Mouse (Mus musculus) testis, adult 2 months (tissue): Measurements from ENCODE around the gene Klk1b26. TPM values are rescaled to one million over a fixed set of nuclear protein-coding genes. Genes with fewer than 3 reads are reported as not detected.
"Not testable (repeated sequence)": the region's sequence is repeated elsewhere in the genome, so short reads cannot be mapped to it uniquely, and the experiment has no call there.

Source experiments
- H3K27ac ChIP-seq: fragments of 200-500 bp; 2 replicates; pipeline ENCODE4 v1.5.1; 2012; ENCODE audit warnings: low read depth, low read length; ENCODE audit not compliant: control insufficient read depth, insufficient read depth
- H3K27me3 ChIP-seq: fragments of 200-500 bp; 2 replicates; pipeline ENCODE4 v1.6.1; 2012; ENCODE audit warnings: mild to moderate bottlenecking, low read length, moderate library complexity; ENCODE audit not compliant: control insufficient read depth, insufficient read depth
- H3K36me3 ChIP-seq: fragments of 200-500 bp; 2 replicates; pipeline ENCODE4 v1.6.1; 2012; ENCODE audit warnings: mild to moderate bottlenecking, low read length; ENCODE audit not compliant: control insufficient read depth, insufficient read depth
- H3K4me1 ChIP-seq: fragments of 200-500 bp; 2 replicates; pipeline ENCODE4 v1.6.1; 2012; ENCODE audit warnings: low read length; ENCODE audit not compliant: control insufficient read depth, insufficient read depth
- H3K4me3 ChIP-seq: fragments of 200-500 bp; 2 replicates; pipeline ENCODE4 v1.5.1; 2012; ENCODE audit warnings: low read depth, mild to moderate bottlenecking, low read length, moderate library complexity, mixed read lengths; ENCODE audit not compliant: control insufficient read depth
- CTCF ChIP-seq: fragments of 200-500 bp; IDR thresholded peaks from 2 replicates; pipeline ENCODE4 v1.5.1; 2012; ENCODE audit warnings: low read depth, mild to moderate bottlenecking, inconsistent platforms, low read length, moderate library complexity; ENCODE audit not compliant: control insufficient read depth, insufficient read depth, insufficient replicate concordance
- POLR2A ChIP-seq: fragments of 200-500 bp; IDR thresholded peaks from 2 replicates; pipeline ENCODE4 v1.6.1; 2012; ENCODE audit warnings: low read depth, mild to moderate bottlenecking, inconsistent platforms, low read length, moderate library complexity; ENCODE audit not compliant: control insufficient read depth
- polyA plus RNA-seq: library from polyadenylated mRNA; depleted of rRNA; stranded (reverse); fragments of >200 nt; gene quantifications from 2 replicates; pipeline ENCODE4 v1.2.3, GENCODE M21; 2012; rRNA removed

Klk1b26 gene
- 13.7 and 14.6 TPM in 2 replicates for polyA plus RNA-seq

DNA sequence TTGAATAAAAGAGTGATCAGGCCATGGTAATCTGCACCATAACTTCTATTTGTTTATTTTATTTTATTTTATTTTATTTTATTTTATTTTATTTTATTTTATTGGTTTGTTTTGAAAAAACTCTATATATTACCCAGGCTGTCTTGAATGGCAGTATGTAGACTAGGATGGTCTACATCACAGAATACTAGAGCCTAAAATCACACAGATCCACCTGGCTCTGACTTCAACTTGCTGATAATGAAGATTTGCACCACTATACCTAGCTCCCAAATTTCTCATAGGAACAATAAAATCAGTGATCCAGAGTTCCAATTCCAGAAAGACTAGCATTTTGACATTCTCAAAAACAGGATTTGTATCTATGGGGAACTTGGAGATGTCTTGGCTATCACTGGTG, at the start of gene Klk1b26:
Klk1b26 (plus strand) TSS at position 301 of the 400 bp plus-strand sequence.
- not testable (repeated sequence) for H3K4me1 ChIP-seq, H3K36me3 ChIP-seq, H3K27me3 ChIP-seq, H3K27ac ChIP-seq, H3K4me3 ChIP-seq

GRCm38 (mm10) chr7:43966451-43966850, 45.5 kb upstream of the Klk1b26 start, which contains the start of gene Klk1b1:
Klk1b1 (plus strand) TSS chr7:43966751.
- Histone ChIP-seq H3K4me3 (no peak within 1 kb of the TSS), H3K36me3 (no peaks in the 10 kb centered on the region), H3K27ac (no peak within 1 kb of the TSS), H3K27me3 (no peaks in the 10 kb centered on the region), H3K4me1 (no peaks in the 10 kb centered on the region)
- no peak for TF ChIP-seq POLR2A
- TF ChIP-seq CTCF, result no peak

DNA sequence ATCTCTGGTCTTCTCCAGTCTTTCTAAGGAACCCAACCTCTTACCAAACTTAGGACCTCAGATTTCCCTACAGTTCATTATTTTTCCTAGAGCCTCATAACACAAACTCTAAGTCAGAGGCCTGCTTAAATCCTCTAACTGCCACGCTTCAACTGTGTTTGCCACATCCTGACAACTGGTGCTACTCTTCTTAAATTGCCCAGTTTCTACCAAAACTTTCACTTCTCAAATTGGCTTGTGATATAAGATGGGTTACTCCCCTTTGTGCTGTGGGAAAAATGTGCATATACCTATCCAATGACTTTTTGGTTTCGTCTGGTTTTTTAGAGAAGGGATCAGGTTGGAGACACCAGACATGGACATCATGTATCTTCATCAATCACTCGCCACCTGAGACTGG, 44.9 kb upstream of the Klk1b26 start:
- no peaks in the 10 kb centered on the region for H3K27me3 ChIP-seq
- TF ChIP-seq POLR2A (no peak), CTCF (no peak)
- no peak overlapping the region for H3K4me3 ChIP-seq
- no peaks in the 10 kb centered on the region for H3K36me3 ChIP-seq
- H3K4me1 ChIP-seq, result no peaks in the 10 kb centered on the region
- H3K27ac ChIP-seq, result no peak overlapping the region

- no peak overlapping the region for H3K27ac ChIP-seq
- TF ChIP-seq CTCF (no peak), POLR2A (no peak)
- H3K4me3 ChIP-seq, result no peak overlapping the region
- H3K4me1 ChIP-seq, result no peaks in the 10 kb centered on the region
- H3K36me3 ChIP-seq, result no peaks in the 10 kb centered on the region
- no peaks in the 10 kb centered on the region for H3K27me3 ChIP-seq
These were observed 44.4 kb upstream of the Klk1b26 start for GRCm38 (mm10) chr7:43967612-43968011.

- not testable (repeated sequence) for H3K4me1 ChIP-seq, H3K36me3 ChIP-seq, H3K4me3 ChIP-seq, H3K27ac ChIP-seq, H3K27me3 ChIP-seq
These were observed 36.2 kb upstream of the Klk1b26 start, which contains the start of gene Klk1b9 for GRCm38 (mm10) chr7:43975761-43976160. Klk1b9 (plus strand) TSS chr7:43976061.

DNA sequence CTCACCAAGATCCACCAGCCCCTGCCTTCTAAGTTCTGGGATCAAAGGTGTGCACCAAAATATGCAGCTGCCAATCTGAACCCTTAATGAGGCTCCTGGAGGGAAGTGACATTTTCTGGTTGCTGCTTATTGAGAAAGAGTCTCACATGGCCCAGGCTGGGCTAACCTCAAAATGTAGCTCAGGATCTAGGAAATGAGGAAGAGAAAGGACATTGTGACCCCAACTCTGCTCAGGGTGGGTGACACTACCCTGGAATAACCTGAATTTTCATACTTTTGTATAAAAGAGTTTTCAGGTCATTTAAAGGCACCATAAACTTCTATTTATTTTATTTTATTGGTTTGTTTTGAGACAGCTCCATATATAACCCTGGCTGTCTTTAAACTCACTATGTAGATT, 26.3 kb upstream of the Klk1b26 start:
- H3K4me1 ChIP-seq, result no peaks in the 10 kb centered on the region
- no peak overlapping the region for H3K4me3 ChIP-seq
- no peaks in the 10 kb centered on the region for H3K36me3 ChIP-seq
- TF ChIP-seq CTCF (no peak), POLR2A (no peak)
- no peaks in the 10 kb centered on the region for H3K27me3 ChIP-seq
- no peak overlapping the region for H3K27ac ChIP-seq

DNA sequence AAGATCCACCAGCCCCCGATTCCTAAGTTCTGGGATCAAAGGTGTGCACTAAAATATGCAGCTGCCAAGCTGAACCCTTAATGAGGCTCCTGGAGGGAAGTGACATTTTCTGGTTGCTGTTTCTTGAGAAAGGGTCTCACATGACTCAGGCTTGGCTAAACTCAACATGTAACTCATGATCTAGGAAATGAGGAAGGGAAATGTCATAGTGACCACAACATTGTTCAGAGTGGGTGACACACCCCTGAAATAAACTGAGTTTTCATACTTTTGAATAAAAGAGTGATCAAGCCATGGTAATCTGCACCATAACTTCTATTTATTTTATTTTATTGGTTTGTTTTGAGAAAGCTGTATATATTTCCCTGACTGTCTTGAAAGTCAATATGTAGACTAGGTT, 17.1 kb upstream of the Klk1b26 start:
- not testable (repeated sequence) for H3K4me3 ChIP-seq, H3K36me3 ChIP-seq, H3K4me1 ChIP-seq, H3K27ac ChIP-seq, H3K27me3 ChIP-seq

DNA sequence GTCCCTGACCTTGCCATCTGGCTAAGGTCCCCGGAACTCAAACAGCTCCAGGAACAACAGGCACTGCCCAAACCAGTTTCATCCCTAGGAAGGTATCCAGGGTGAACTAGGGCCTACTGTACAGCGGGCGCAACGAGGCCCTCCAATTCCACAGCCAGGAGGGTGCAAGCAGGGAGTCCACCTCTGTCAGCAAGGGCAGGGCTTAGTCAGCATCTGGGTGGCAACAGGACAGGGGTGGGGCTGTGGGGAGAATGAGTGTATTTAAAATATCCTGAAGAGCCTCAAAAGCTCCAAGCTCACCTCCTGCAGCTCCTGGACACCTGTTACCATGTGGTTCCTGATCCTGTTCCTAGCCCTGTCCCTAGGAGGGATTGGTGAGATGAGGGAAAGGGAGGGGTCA, 16.4 kb upstream of the Klk1b26 start, which contains the start of gene Klk1b11:
Klk1b11 (plus strand) TSS at position 301 of the 400 bp plus-strand sequence.
- H3K27me3 ChIP-seq, H3K4me1 ChIP-seq, H3K36me3 ChIP-seq, H3K27ac ChIP-seq, H3K4me3 ChIP-seq: not testable (repeated sequence)
